Mouse (Mus musculus): Measurements from ENCODE around the gene Brinp2.

Brinp2 gene

GRCm38 (mm10) chr1:158296287-158296931, 59.7 kb downstream of the Brinp2 start:
- DNase-seq (ENCODE audit: extremely low read depth, low read depth, low spot score): no peak

- DNase-seq (ENCODE audit: extremely low read depth, low read depth, low spot score): no peak
Measured at GRCm38 (mm10) chr1:158295270-158295669, 60.9 kb downstream of the Brinp2 start.

GRCm38 (mm10) chr1:158285198-158285597, 70.9 kb downstream of the Brinp2 start:
- DNase-seq (ENCODE audit: extremely low read depth, low read depth, low spot score): no peak

- no peak for DNase-seq (ENCODE audit: extremely low read depth, low read depth, low spot score)
Measured at GRCm38 (mm10) chr1:158283869-158284268, 72.3 kb downstream of the Brinp2 start.

- DNase-seq (ENCODE audit: extremely low read depth, low read depth, low spot score): no peak
Measured at GRCm38 (mm10) chr1:158272058-158272457, 84.1 kb downstream of the Brinp2 start.

GRCm38 (mm10) chr1:158267020-158267571, 89.0 kb downstream of the Brinp2 start:
- DNase-seq (ENCODE audit: extremely low read depth, low read depth, low spot score): no peak

GRCm38 (mm10) chr1:158266293-158267019, 89.7 kb downstream of the Brinp2 start:
- DNase-seq (ENCODE audit: extremely low read depth, low read depth, low spot score): no peak

GRCm38 (mm10) chr1:158259516-158260235, 96.5 kb downstream of the Brinp2 start:
- no peak for DNase-seq (ENCODE audit: extremely low read depth, low read depth, low spot score)

GRCm38 (mm10) chr1:158258685-158259292, 97.3 kb downstream of the Brinp2 start:
- no peak for DNase-seq (ENCODE audit: extremely low read depth, low read depth, low spot score)

GRCm38 (mm10) chr1:158255912-158256680, 100.0 kb downstream of the Brinp2 start:
- DNase-seq (ENCODE audit: extremely low read depth, low read depth, low spot score): no peak

GRCm38 (mm10) chr1:158252682-158253222, 103.4 kb downstream of the Brinp2 start:
- DNase-seq (ENCODE audit: extremely low read depth, low read depth, low spot score): no peak

- DNase-seq (ENCODE audit: extremely low read depth, low read depth, low spot score): no peak
Measured at GRCm38 (mm10) chr1:158248266-158248665, 107.9 kb downstream of the Brinp2 start.

GRCm38 (mm10) chr1:158246476-158247153, 109.5 kb downstream of the Brinp2 start:
- no peak for DNase-seq (ENCODE audit: extremely low read depth, low read depth, low spot score)

- no peak for DNase-seq (ENCODE audit: extremely low read depth, low read depth, low spot score)
Measured at GRCm38 (mm10) chr1:158245486-158245885, 110.6 kb downstream of the Brinp2 start.

GRCm38 (mm10) chr1:158244016-158244415, 112.1 kb downstream of the Brinp2 start:
- no peak for DNase-seq (ENCODE audit: extremely low read depth, low read depth, low spot score)

GRCm38 (mm10) chr1:158241848-158242556, 114.1 kb downstream of the Brinp2 start:
- no peak for DNase-seq (ENCODE audit: extremely low read depth, low read depth, low spot score)

GRCm38 (mm10) chr1:158239841-158240240, 116.3 kb downstream of the Brinp2 start:
- no peak for DNase-seq (ENCODE audit: extremely low read depth, low read depth, low spot score)

- DNase-seq (ENCODE audit: extremely low read depth, low read depth, low spot score): no peak
Measured at GRCm38 (mm10) chr1:158238722-158239121, 117.4 kb downstream of the Brinp2 start.

- DNase-seq (ENCODE audit: extremely low read depth, low read depth, low spot score): no peak
Measured at GRCm38 (mm10) chr1:158228687-158229224, 127.4 kb downstream of the Brinp2 start.
